Mouse (Mus musculus) limb, embryonic 10.5 days (tissue): Measurements from ENCODE around the gene Dhx15. TPM values are rescaled to one million over a fixed set of nuclear protein-coding genes. Genes with fewer than 3 reads are reported as not detected.

ENCODE experiments used
- DNase-seq: peaks from one replicate; pipeline ENCODE4 v3.0.0-alpha.2; 2017; ENCODE audit warnings: low spot score
- H3K27ac ChIP-seq: fragments of 300-500 bp; sonication (generic); 2 replicates; pipeline ENCODE4 v1.5.1; 2016; ENCODE audit warnings: mild to moderate bottlenecking
- H3K27me3 ChIP-seq: fragments of 300-500 bp; sonication (generic); 2 replicates; pipeline ENCODE4 v1.6.1; 2016; ENCODE audit warnings: low read depth, mild to moderate bottlenecking; ENCODE audit not compliant: poor library complexity, severe bottlenecking
- H3K36me3 ChIP-seq: fragments of 300-500 bp; sonication (generic); 2 replicates; pipeline ENCODE4 v1.6.1; 2016; ENCODE audit warnings: mild to moderate bottlenecking, moderate library complexity
- H3K4me1 ChIP-seq: fragments of 300-500 bp; sonication (generic); 2 replicates; pipeline ENCODE4 v1.6.1; 2016
- H3K4me3 ChIP-seq: fragments of 300-500 bp; sonication (generic); 2 replicates; pipeline ENCODE4 v1.5.1; 2016; ENCODE audit warnings: mild to moderate bottlenecking, moderate library complexity
- H3K9me3 ChIP-seq: fragments of 300-500 bp; sonication (generic); replicated peaks from 2 replicates; pipeline ENCODE4 v1.6.1; 2016; ENCODE audit warnings: mild to moderate bottlenecking
- WGBS: fragments of 180-500 bp; shearing (Covaris S2); methylation state at CpG from one replicate; pipeline ENCODE4 v1.1.7; 2016; 5-methylcytosine and 5-hydroxymethylcytosine counted together
- polyA plus RNA-seq: library from polyadenylated mRNA; unstranded; fragments of >200 nt; fragmentation: Nextera tagmentation; extraction: Ambion mirVana; gene quantifications from 2 replicates; pipeline ENCODE4 v1.2.1, GENCODE M21; 2016

Dhx15 gene
- polyA plus RNA-seq, 1 experiment from 2014 or later: 221 TPM

DNA sequence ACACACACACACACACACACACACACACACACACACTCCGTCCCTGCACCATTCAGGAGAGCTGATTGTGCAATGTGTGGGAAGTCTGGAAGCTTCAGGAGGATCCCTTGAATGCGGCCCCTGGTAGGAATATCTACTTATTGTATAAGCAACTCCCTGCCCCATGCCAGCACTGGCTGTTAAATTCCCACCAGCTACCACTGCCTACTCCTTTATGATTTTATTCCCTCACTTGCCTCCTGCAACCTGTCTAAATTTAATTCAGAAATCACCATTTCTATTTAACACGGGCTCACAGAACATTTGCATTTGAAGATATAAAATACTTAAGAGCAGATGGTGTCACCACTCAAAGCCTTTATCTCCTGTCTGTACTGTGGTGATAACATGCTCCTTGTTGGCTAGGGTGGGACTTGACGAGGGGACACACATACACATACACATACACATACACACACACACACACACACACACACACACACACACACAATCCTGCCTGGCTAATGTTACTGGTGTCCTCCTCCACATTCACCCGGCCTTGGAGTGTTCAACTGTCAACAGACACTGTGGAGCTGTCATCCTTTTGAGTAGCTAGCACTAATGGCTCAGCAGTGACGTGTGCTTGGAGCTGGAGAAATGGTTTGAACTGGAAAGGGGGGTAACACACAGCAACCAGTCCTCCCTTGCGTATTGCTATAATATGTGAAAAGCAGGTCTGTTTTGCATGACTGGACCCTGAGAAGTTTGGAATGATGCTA, 23.0 kb upstream of the Dhx15 start:
- Histone ChIP-seq H3K27me3 (no peaks in the 10 kb centered on the region), H3K4me1 (peaks cover 24% of the 10 kb centered on the region), H3K4me3 (no peak overlapping the region), H3K36me3 (no peaks in the 10 kb centered on the region), H3K9me3 (no peaks in the 10 kb centered on the region), H3K27ac (no peak overlapping the region)
- WGBS: 87% methylated on average over 7 of the region's 7 CpGs
- no peak for DNase-seq

- peaks cover 17% of the 10 kb centered on the region for H3K4me1 ChIP-seq
- no peak for DNase-seq
- H3K9me3 ChIP-seq: no peaks in the 10 kb centered on the region
- H3K4me3 ChIP-seq: peak overlapping the region; percentile 98
- 68% methylated on average over 1 of the region's 1 CpGs for WGBS
- H3K27me3 ChIP-seq: no peaks in the 10 kb centered on the region
- H3K27ac ChIP-seq: no peak overlapping the region
- 0 out of 2 replicates have a peak, but pooled peaks cover 3% of the 10 kb centered on the region for H3K36me3 ChIP-seq
Measured at GRCm38 (mm10) chr5:52191180-52191468, 810 bp upstream of the Dhx15 start.

GRCm38 (mm10) chr5:52189664-52190365, 499 bp downstream of the Dhx15 start:
- WGBS: 1% methylated on average over 62 of the region's 63 CpGs
- Histone ChIP-seq H3K36me3 (peaks cover 4% of the 10 kb centered on the region; the same call in 1 of the 2 replicates), H3K4me1 (peaks cover 19% of the 10 kb centered on the region), H3K27me3 (no peaks in the 10 kb centered on the region), H3K27ac (peak overlapping the region; percentile 99), H3K9me3 (no peaks in the 10 kb centered on the region), H3K4me3 (peak overlapping the region; percentile 98)
- peak; percentile 75 for DNase-seq

DNA sequence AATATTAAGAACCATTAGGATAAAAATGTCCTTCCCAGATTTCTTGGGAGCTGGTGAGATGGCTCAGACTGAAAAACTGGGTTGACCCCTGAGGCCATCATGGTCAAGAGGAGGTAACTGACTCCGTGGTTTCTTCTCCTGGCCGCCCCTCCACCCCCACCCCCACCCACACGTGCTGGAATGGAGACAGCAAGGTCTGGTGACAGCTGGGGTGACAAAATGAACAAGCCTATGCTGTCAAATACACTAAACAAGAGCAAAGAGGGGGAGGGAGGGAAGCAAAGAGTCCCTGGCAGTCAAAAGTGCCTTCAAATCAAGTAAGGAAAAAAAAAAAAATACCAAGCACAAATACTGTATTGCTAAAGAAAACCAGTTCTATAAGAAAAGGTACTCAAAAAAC, 2.1 kb downstream of the Dhx15 start:
- Histone ChIP-seq H3K4me1 (peaks cover 19% of the 10 kb centered on the region), H3K27me3 (no peaks in the 10 kb centered on the region), H3K36me3 (peaks cover 20% of the 10 kb centered on the region), H3K9me3 (no peaks in the 10 kb centered on the region), H3K4me3 (peak overlapping the region; percentile 98), H3K27ac (no peak overlapping the region)
- WGBS: 40% methylated on average over 3 of the region's 3 CpGs
- no peak for DNase-seq

- no peak overlapping the region for H3K4me3 ChIP-seq
Measured at GRCm38 (mm10) chr5:52177326-52177725, 13.0 kb downstream of the Dhx15 start.

GRCm38 (mm10) chr5:52168468-52168867, 21.8 kb downstream of the Dhx15 start:
- H3K27me3 ChIP-seq: no peaks in the 10 kb centered on the region
- whole genome bisulfite sequencing: 59% methylated on average over 2 of the region's 2 CpGs
- H3K36me3 ChIP-seq: peaks cover 83% of the 10 kb centered on the region
- H3K27ac ChIP-seq: no peak overlapping the region
- H3K9me3 ChIP-seq: no peaks in the 10 kb centered on the region
- no peak overlapping the region for H3K4me3 ChIP-seq
- no peak for DNase-seq
- no peaks in the 10 kb centered on the region for H3K4me1 ChIP-seq

More at GRCm38 (mm10) chr5:52177326-52177725, 13.0 kb downstream of the Dhx15 start:
- H3K36me3 ChIP-seq: peaks cover 74% of the 10 kb centered on the region
- no peaks in the 10 kb centered on the region for H3K27me3 ChIP-seq
- no peak for DNase-seq
- no peaks in the 10 kb centered on the region for H3K9me3 ChIP-seq
- WGBS: 86% methylated on average over 1 of the region's 1 CpGs
- no peak overlapping the region for H3K27ac ChIP-seq
- no peaks in the 10 kb centered on the region for H3K4me1 ChIP-seq

DNA sequence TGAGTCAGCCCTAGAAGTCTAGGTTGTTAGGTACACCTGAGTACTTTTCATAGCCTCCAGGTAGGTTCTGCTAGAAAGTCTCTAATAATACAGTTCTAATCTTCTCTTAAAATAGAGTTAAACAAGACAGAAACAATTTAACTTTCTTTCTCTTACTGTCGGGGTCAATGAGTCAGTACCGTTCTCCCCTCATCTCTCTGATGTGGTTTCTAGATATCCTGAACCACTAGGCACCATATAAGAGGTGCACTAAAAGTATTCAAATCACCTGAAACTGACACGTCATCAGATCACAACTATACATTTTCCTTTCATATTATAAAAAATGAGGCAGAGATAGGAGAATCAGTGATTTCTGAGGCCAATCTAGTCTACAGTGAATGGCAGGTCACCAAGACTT, 41.2 kb downstream of the Dhx15 start:
- H3K9me3 ChIP-seq: no peaks in the 10 kb centered on the region
- H3K27ac ChIP-seq: no peak overlapping the region
- no peaks in the 10 kb centered on the region for H3K4me1 ChIP-seq
- WGBS: 92% methylated on average over 3 of the region's 3 CpGs
- DNase-seq: no peak
- H3K36me3 ChIP-seq: peaks cover 91% of the 10 kb centered on the region
- no peak overlapping the region for H3K4me3 ChIP-seq
- no peaks in the 10 kb centered on the region for H3K27me3 ChIP-seq

- WGBS: 93% methylated on average over 4 of the region's 4 CpGs
- Histone ChIP-seq H3K4me3 (no peak overlapping the region), H3K9me3 (no peaks in the 10 kb centered on the region), H3K36me3 (peaks cover 86% of the 10 kb centered on the region), H3K4me1 (no peaks in the 10 kb centered on the region), H3K27ac (no peak overlapping the region), H3K27me3 (no peaks in the 10 kb centered on the region)
- DNase-seq: no peak
Measured at GRCm38 (mm10) chr5:52147141-52147540, 43.2 kb downstream of the Dhx15 start.

DNA sequence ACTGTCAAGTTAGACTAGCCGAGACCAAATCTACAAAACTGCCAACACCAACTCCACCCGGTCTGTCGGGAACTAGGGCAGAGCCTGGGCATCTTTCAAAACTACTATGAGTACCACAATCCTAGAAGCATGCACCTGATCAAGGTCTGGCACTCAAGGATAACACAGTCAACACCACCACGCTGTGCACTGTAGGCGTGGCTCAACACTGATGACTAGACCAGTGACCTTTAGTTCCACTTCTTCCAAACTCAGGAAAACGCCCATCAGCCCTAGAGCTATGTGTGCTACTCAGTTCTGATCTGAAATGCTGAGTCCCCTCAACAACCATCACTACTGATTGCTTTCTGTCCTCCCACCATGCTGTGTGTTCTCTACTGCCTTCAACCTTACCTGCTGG, 44.6 kb downstream of the Dhx15 start:
- no peak overlapping the region for H3K27ac ChIP-seq
- H3K4me3 ChIP-seq: no peak overlapping the region
- no peaks in the 10 kb centered on the region for H3K9me3 ChIP-seq
- no peak for DNase-seq
- H3K4me1 ChIP-seq: no peaks in the 10 kb centered on the region
- H3K27me3 ChIP-seq: no peaks in the 10 kb centered on the region
- peaks cover 83% of the 10 kb centered on the region for H3K36me3 ChIP-seq
- 92% methylated on average over 6 of the region's 6 CpGs for WGBS

DNA sequence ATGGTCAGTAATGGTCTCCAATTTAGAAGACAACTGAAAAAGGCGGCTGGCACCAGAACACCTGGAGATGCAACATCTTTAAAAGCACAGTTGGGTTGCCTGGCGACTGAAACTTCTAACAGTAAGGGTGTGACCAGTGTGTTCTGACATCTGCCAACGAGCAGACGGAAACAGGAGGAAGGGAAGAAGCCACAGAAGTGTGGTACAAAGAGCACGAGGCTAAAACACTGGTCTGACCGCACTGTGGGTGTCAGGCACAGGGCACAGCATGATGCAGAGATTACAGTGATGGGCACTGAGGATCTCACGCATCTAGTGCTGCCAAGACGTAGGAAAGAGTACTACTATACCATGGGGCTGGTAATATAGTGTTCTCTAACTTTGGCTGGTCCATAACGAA, 48.4 kb downstream of the Dhx15 start:
- no peaks in the 10 kb centered on the region for H3K9me3 ChIP-seq
- H3K36me3 ChIP-seq: peaks cover 85% of the 10 kb centered on the region
- 92% methylated on average over 9 of the region's 9 CpGs for WGBS
- no peak for DNase-seq
- H3K27me3 ChIP-seq: no peaks in the 10 kb centered on the region
- H3K27ac ChIP-seq: no peak overlapping the region
- no peaks in the 10 kb centered on the region for H3K4me1 ChIP-seq
- H3K4me3 ChIP-seq: no peak overlapping the region

DNA sequence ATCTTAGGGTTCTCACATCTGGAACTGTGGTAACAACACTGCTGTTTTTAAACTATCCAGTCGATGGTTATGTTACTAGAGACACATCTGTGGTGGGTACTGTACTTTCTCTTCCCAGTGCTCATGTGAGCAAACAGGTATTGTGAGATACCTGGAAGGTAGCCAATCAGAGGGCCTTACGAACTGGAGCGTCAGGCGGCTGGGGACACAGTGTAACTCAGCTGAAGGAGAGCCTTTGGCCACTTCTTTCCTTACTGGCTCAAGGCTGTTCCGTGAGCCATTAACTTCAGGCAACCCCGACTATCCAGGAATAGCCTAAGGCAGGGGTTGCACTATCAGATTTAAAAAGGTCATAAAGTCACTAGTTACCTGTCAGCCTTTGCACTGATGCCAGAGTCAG, 51.5 kb downstream of the Dhx15 start:
- no peak for DNase-seq
- Histone ChIP-seq H3K4me3 (no peak overlapping the region), H3K27ac (no peak overlapping the region), H3K4me1 (no peaks in the 10 kb centered on the region), H3K36me3 (peaks cover 64% of the 10 kb centered on the region), H3K27me3 (no peaks in the 10 kb centered on the region), H3K9me3 (no peaks in the 10 kb centered on the region)
- 87% methylated on average over 6 of the region's 6 CpGs for WGBS

GRCm38 (mm10) chr5:52138134-52138533, 52.2 kb downstream of the Dhx15 start:
- Histone ChIP-seq H3K27ac (no peak overlapping the region), H3K4me1 (no peaks in the 10 kb centered on the region), H3K36me3 (peaks cover 63% of the 10 kb centered on the region), H3K27me3 (no peaks in the 10 kb centered on the region), H3K4me3 (no peak overlapping the region), H3K9me3 (no peaks in the 10 kb centered on the region)
- no peak for DNase-seq
- WGBS: 94% methylated on average over 11 of the region's 11 CpGs

- H3K4me3 ChIP-seq: no peak overlapping the region
- 87% methylated on average over 16 of the region's 16 CpGs for WGBS
- H3K36me3 ChIP-seq: peaks cover 42% of the 10 kb centered on the region
- H3K27me3 ChIP-seq: no peaks in the 10 kb centered on the region
- H3K4me1 ChIP-seq: no peaks in the 10 kb centered on the region
- DNase-seq: no peak
- no peaks in the 10 kb centered on the region for H3K9me3 ChIP-seq
- H3K27ac ChIP-seq: no peak overlapping the region
Measured at GRCm38 (mm10) chr5:52135460-52136141, 54.7 kb downstream of the Dhx15 start.
